Mouse (Mus musculus): Measurements from ENCODE around the gene Exosc5.

The Exosc5 gene

GRCm38 (mm10) chr7:25705801-25706251 is 46.9 kb downstream of the Exosc5 start:
- WGBS: 27% methylated on average over 6 of the region's 6 CpGs

GRCm38 (mm10) chr7:25706578-25707170 is 47.7 kb downstream of the Exosc5 start:
- 55% methylated on average over 7 of the region's 7 CpGs for WGBS

GRCm38 (mm10) chr7:25707581-25708292 is 48.8 kb downstream of the Exosc5 start:
- WGBS: 61% methylated on average over 15 of the region's 15 CpGs

DNA sequence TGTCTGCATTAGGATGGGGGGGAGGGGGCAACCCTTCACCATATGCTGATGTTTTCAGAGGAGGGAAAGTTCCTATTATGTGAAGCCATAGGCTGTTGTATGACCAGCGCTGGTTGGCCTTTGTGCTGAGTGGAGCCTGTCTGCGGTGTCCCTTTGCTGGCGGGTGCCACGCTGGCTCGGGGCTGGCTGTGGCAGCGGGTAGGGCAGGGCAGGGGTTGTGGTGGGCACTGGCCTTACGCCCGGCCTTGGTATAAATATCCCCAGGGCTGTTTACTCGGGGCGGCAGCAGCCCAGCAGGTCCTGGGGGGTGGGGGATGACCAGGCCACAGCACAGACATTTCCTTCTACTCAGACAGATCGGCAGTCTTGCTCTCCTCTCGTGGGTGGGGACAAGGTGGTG is 51.0 kb downstream of the Exosc5 start:
- 11% methylated on average over 12 of the region's 12 CpGs for WGBS

GRCm38 (mm10) chr7:25710519-25711130 is 51.7 kb downstream of the Exosc5 start:
- 8% methylated on average over 7 of the region's 7 CpGs for WGBS

DNA sequence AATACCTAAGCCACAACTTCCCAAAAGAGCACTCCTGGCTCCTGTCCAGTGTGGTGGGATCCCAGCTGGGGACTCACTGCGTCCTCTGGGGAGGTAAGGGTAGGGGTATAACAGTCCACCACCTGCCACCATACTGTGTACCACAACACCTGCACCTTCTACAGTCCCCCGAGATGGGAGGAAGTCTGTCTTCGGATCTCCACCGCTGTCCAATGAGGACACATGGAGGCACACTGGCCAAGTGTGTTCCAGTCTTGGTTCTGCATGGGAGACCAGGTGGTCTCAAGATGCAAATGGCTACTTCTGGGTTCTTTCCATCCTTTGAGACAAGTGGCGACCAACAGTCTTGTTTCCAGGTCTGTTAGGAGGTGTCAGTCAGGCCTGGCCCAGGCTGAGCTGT is 52.2 kb downstream of the Exosc5 start:
- WGBS: 71% methylated on average over 5 of the region's 5 CpGs

GRCm38 (mm10) chr7:25711731-25712197 is 52.8 kb downstream of the Exosc5 start:
- WGBS: 32% methylated on average over 7 of the region's 7 CpGs

DNA sequence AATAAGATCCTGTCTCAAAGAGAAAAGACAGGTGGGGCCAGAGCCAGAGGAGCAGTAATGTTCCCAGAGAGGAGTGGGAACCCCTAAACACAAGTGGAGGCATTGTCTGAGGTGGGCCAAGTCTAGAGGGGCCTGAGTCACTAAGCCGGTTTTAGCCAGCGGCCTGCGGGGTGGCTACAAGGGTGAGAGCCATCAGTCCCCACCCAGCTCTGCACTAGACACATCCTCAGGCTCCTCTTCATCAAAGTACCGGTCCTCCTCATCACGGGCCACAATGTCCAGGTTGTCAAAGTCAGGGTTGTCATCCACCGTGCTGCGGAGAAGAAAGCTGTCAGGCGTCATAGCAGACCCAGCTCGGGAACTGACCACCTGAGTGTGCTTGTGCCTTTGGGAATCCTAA is 53.8 kb downstream of the Exosc5 start:
- WGBS: 87% methylated on average over 9 of the region's 9 CpGs

DNA sequence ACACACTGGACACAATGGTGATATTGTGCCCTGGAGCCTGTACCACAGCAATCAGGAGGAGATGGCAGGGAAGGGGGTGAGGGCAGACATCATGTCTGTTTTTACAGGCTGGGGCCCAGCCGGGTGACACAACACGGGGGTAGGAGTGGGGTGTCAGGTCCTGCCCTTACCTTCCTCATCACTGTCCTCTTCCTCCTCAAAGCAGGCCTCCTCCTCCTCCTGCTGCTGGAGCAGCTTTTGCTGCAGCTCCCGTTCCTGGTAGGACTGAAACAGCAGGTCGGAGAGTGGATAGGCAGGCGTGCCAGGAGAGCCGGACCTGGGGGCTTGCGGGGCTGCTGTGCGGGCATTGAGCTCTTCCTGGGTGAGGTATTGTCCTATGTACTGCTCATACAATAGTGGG is 55.6 kb downstream of the Exosc5 start:
- 88% methylated on average over 8 of the region's 8 CpGs for WGBS

- WGBS: 93% methylated on average over 22 of the region's 22 CpGs
These were observed 56.8 kb downstream of the Exosc5 start for GRCm38 (mm10) chr7:25715731-25716271.

GRCm38 (mm10) chr7:25717478-25717877 is 58.5 kb downstream of the Exosc5 start:
- 89% methylated on average over 3 of the region's 3 CpGs for WGBS

- 2% methylated on average over 32 of the region's 32 CpGs for WGBS
These were observed 59.9 kb downstream of the Exosc5 start, which contains the start of gene Ccdc97 for GRCm38 (mm10) chr7:25718788-25719417. Ccdc97 (minus strand) TSS chr7:25719088.

DNA sequence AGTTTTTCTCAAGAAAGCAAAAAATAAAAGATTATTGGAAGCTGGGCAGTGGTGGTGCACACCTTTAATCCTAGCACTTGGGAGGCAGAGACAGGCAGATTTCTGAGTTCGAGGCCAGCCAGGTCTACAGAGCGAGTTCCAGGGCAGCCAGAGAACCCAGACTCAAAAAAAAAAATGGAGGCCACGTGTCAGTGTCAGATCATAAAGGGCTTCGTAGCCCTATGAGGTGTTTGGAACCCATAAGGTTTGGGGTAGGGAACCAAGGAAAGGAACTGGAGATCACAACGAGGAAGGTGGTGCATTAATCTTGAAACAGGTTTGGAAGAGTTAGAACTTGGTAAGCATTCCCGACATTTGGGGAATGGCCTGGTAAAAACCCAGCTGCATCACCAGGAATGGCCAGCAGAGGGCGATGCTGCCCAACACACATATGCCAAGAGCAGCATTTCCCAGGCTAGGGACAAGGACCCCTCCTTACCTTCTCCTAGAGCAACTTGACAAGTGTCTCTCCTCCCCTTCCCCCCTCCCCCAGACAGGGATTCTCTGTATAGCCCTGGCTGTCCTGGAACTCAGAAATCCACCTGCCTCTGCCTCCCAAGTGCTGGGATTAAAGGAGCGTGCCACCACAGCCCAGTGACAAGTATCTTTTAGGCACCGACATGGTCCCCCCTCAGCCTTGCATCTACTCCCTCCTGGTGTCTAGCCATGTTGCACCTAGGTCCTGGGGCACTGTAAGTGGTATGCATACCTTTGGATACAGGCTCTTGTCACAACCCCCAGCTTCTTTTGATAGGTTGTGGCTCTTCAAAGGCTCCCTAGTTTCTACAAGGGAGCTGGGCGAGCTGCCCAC is 61.0 kb downstream of the Exosc5 start:
- 53% methylated on average over 10 of the region's 10 CpGs for WGBS

- 89% methylated on average over 5 of the region's 5 CpGs for WGBS
These were observed 61.8 kb downstream of the Exosc5 start for GRCm38 (mm10) chr7:25720760-25721159.
